Mouse (Mus musculus) cortical plate, adult 2 months (tissue): ENCODE data around the gene Qrfp. TPM values are rescaled to one million over a fixed set of nuclear protein-coding genes. Genes with fewer than 3 reads are reported as not detected.
A peak's percentile ranks its signal among the peaks of the same experiment; 100 is the strongest.

Experiments
- H3K27ac ChIP-seq: fragments of 200-500 bp; 2 replicates; pipeline ENCODE4 v1.5.1; 2012; ENCODE audit warnings: low read length, control low read depth, inconsistent platforms; ENCODE audit not compliant: insufficient read depth
- H3K4me1 ChIP-seq: fragments of 200-500 bp; 2 replicates; pipeline ENCODE4 v1.6.1; 2011; ENCODE audit warnings: low read length; ENCODE audit not compliant: control insufficient read depth, insufficient read depth
- H3K4me3 ChIP-seq: fragments of 200-500 bp; 2 replicates; pipeline ENCODE4 v1.5.1; 2011; ENCODE audit warnings: mild to moderate bottlenecking, low read length, control low read depth; ENCODE audit not compliant: insufficient read depth
- CTCF ChIP-seq: fragments of 200-500 bp; IDR thresholded peaks from 2 replicates; pipeline ENCODE4 v1.5.1; 2011; ENCODE audit warnings: mild to moderate bottlenecking, control low read depth, low read length; ENCODE audit not compliant: insufficient read depth; ENCODE audit errors: extremely low read depth
- POLR2A ChIP-seq: fragments of 200-500 bp; IDR thresholded peaks from 2 replicates; pipeline ENCODE4 v1.6.1; 2011; ENCODE audit warnings: mild to moderate bottlenecking, low read length, control low read depth; ENCODE audit not compliant: insufficient read depth; ENCODE audit errors: extremely low read depth
- polyA plus RNA-seq: library from polyadenylated mRNA; depleted of rRNA; stranded (reverse); fragments of >200 nt; gene quantifications from 2 replicates; pipeline ENCODE4 v1.2.3, GENCODE M21; 2012

Qrfp gene
- polyA plus RNA-seq, 1 experiment = not detected

DNA sequence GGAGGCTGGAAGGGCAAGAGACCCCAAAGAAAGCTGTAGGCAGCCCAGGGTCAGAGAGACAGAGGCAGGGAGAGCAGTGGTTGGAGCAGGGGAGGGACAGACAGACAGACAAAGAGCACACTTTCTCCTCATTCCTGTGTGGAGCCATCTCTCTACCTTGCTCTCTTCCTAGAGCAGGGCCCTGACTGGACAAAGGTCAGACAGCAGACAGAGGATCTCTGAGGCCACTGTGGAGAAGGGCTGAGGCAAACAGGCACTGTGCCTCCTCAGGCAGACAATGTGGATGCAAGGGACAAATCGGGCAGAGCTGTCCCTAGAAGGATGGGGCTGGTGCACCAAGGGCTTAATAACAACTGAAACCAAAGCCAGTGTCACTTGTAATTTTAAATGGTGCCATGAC, 28.5 kb upstream of the Qrfp start:
- no peak overlapping the region for H3K27ac ChIP-seq
- no peak overlapping the region for H3K4me3 ChIP-seq
- no peaks in the 10 kb centered on the region for H3K4me1 ChIP-seq
- no peak for TF ChIP-seq CTCF
- TF ChIP-seq POLR2A = no peak

DNA sequence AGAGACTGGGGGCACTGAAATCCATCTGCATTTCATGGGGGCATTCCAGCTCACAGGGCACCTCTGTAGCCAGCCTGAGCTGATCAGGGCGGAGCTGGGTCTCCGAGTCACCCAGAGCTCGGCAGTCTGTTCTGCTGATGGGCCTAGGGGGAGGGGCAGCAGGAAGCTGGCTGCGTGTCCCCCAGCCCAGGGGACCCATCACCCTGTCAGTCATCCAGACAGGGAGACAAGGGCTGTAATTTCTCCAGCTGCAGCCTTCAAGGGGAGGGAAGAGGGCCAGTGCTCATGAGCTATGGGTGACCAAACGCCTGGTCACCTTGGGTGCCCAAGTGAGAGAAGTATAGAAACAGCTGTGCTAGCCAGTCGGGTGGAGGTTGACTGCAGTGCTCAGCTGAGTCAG, 26.6 kb upstream of the Qrfp start:
- no peaks in the 10 kb centered on the region for H3K4me1 ChIP-seq
- no peak overlapping the region for H3K27ac ChIP-seq
- TF ChIP-seq CTCF (no peak), POLR2A (no peak)
- no peak overlapping the region for H3K4me3 ChIP-seq

DNA sequence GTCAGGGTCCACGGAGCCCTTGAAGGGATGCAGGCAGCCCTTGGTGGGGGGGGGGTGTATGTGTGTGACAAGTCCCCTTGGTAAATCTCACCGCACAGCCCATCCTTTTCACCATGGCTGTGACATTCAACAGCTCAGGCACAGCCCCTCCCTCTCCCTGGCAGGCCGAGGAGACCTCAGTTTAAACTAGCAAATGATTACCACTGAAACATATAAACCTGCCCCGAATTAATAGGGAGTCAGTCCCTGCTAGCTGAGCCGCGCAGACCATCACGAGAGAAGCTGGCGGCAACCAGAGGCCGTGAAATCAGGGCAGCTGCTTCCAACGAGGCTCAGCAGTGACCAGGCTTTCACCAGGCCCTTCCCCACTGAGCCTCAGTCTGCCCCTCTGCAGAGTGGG, 25.7 kb upstream of the Qrfp start:
- H3K4me1 ChIP-seq = no peaks in the 10 kb centered on the region
- no peak for TF ChIP-seq POLR2A
- no peak for TF ChIP-seq CTCF
- H3K4me3 ChIP-seq = no peak overlapping the region
- H3K27ac ChIP-seq = no peak overlapping the region

DNA sequence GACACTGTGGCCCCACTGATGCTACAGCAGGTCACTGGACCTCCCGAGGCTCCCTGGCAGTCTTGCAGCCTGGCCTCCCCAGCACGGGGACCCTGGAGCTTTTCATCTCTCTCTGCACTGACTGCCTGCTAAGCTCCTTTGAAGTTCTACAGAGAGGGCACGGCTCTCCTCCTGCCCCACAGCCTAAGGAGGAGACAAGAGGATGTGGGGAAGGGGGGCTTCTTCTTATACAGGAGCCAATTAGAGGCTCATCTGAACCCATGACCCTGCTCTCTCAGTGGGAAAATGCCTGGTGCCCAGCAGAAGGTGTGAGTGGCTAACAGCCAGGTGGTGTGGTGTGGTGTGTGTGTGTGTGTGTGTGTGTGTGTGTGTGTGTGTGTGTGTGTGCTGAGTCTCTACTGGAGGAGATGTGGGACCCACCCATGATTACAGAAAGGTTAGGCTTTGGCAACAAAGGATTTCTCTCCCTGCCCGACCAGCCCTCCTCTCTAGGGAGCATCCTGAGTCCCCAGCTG, 18.0 kb upstream of the Qrfp start:
- no peak overlapping the region for H3K27ac ChIP-seq
- no peak overlapping the region for H3K4me3 ChIP-seq
- H3K4me1 ChIP-seq = peaks cover 4% of the 10 kb centered on the region
- TF ChIP-seq CTCF = no peak
- TF ChIP-seq POLR2A = no peak

DNA sequence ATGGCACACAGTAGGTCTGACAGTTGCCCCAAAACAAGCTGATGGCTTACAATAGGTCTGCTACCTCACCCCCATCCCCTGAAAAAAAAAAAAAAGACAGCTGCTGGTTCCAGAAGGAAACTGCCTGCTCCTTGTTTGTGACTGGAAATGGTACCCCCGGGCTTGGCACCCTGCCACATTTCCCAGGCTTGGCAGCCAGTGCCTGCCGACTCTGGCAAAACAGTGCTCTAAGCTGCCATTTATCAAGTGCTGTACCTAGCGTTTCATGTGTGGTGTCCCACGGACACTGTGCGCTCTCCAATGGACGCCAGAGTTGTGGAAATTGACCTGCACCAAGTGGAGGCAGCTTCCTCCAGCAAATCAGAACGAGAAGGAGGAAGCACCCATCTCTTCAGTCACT, 17.5 kb upstream of the Qrfp start:
- Histone ChIP-seq H3K4me1 (peaks cover 4% of the 10 kb centered on the region), H3K27ac (no peak overlapping the region), H3K4me3 (no peak overlapping the region)
- TF ChIP-seq POLR2A = no peak
- TF ChIP-seq CTCF = no peak

DNA sequence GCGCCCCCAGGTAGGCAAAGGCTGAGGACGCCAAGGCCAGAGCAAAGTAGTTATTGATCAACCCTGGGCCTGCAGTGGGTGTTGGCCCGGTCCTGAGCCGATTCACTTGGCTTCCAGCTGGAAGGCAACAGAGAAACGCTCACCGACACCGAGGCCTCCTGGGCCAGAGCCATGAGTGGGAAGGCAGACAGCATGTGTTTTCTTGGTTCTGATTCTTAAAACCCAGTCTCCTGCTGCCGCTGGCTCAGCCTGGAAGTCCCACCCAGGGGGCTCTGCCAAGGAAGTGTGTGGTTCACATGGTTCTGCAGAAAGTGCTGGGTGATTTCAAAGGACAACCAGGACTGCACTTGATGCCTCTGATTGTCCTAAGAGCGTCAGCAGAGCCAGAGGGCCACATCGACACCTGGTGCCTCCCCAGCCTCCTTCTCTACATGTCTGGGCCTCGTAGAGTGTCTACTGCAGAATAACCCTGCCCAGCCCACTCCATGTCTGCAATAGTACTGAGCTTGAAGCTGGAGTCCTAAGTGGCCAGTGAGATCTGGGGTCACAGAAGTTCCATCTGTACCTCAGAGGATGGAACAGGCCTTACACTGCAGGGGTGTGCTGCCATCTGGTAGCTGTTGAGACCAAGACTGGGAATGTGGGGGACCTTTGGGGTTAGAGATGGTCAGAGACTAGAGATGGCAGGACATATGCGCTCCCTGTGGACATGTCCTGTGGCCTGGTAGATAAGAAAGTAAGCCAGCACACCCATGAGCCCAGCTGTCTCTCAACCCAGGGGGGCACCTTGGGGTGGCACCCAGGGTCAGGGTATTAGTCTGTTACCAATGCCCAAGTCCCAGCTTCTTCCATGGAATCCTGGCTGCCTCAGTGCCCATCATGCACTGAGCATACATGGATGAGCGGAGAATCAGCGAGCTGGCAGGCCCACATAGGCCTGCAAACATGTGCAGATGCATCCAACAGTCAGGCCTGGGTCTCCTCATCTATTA, 16.0 kb upstream of the Qrfp start:
- Histone ChIP-seq H3K4me1 (peaks cover 4% of the 10 kb centered on the region), H3K4me3 (no peak overlapping the region), H3K27ac (no peak overlapping the region)
- no peak for TF ChIP-seq CTCF

DNA sequence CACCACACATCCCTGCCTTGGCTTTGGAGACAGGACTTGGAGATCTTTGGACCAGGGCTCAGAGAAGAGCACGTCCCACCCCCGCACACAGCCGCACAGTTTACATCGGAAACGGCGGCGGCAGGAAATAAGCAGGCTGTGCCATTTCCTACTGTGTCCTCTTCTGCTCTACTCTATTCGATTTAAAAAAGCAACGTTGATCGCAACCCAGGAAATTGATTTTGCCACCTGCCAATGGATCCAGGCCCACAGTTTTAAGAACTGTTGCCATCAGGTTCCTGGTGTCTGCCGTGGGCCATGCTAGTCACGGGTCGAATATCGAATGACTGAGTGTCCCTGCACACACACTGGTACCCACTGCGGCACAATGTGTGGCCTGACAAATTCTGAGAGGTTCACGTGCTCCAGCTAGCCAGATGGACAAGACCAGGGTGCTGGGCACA, 15.1 kb upstream of the Qrfp start:
- Histone ChIP-seq H3K4me3 (no peak overlapping the region), H3K27ac (no peak overlapping the region), H3K4me1 (peaks cover 4% of the 10 kb centered on the region)
- TF ChIP-seq CTCF (no peak), POLR2A (no peak)

DNA sequence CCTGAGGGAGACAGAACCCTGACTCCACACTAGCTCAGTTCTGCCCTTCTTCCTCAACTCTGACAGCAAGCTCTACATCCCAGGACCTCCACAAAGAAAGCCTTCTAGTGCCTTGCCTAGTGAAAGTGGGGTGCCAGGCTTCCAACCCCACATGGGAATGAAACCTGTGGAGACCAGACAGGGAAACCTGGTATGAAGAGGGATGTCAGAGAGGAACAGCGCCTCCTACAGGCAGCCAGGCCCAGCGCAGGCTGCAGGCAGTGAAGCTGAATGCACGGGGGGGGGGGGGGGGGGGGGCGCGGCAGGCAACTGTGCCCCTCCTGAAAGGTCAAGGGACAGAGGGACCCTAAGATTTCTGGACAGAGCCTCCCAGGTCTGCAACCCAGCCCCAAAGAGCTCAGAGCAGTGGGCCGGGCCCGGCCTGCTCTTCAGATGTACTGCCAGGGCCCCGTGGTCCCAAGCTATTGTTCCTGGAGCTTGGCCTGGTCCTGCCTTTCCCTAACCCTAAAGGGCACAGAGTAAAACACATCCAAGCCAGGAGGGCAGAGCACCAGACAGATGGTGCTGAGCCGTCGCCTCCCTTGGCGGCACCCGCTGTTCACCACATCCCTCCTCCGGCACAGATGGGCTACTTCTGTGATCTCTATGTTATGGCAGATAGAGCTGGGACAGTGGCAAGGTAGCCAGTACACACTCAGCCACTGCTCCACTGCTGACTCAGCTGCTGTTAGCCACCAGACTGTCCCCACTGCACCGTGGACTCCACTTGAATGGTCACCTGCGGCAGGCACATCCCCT, 13.8 kb upstream of the Qrfp start:
- Histone ChIP-seq H3K4me1 (peaks cover 4% of the 10 kb centered on the region), H3K27ac (no peak overlapping the region), H3K4me3 (no peak overlapping the region)
- TF ChIP-seq CTCF (peak; percentile 40), POLR2A (no peak)

DNA sequence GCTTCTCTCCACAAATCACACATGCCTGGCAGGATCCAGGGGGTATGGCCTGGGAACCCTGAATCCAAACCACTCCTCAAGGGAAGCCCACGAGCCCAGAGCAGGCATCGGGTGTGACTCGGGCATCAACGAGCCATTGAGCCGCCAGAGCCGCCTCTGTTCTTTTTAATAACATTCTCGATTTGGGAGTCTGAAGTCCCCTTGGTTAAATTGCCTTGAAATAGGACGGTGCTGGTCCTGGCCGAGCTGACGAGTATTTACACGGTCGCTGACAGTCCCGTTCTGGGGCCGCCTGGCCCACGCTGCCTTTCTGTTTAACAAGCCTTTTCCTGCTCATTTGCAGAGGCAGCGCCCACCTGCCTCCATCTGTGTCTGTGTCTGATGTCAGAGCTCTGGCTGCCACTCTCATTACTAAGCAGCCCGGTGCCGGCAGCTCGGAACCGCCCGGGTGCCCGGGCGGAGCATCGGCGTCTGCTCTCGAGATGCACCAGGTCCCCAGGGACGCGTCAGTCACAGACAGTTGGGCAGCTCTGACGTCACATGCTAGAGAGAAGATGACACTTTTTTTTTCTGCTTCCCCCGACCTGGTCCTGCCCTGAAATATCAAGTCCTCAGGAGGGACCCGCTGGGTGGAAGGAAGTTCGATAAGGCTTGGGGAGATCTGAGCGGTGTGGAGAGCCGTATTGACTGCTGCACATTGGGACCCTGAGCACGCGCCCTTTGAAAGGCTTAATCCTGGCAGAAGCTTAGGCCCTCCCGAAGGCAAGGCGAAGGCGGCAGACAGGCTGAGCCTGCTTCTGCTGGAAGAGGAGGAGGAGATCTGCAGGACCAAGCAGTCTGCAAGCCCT, 12.4 kb upstream of the Qrfp start:
- H3K4me1 ChIP-seq = peaks cover 4% of the 10 kb centered on the region
- H3K27ac ChIP-seq = no peak overlapping the region
- H3K4me3 ChIP-seq = no peak overlapping the region
- TF ChIP-seq POLR2A = no peak
- no peak for TF ChIP-seq CTCF
